Mouse (Mus musculus) liver, embryonic 11.5 days (tissue): Measurements from ENCODE around the gene Cycs. TPM values are rescaled to one million over a fixed set of nuclear protein-coding genes. Genes with fewer than 3 reads are reported as not detected.

Experiments used
- ATAC-seq: fragments of 200-750 bp; cut with Nextera tagmentation; replicated peaks from 2 replicates; pipeline ENCODE4 v1.8.0; 2017; ENCODE audit warnings: moderate number of reproducible peaks, mild to moderate bottlenecking, moderate TSS enrichment, moderate library complexity; ENCODE audit not compliant: low FRiP score
- DNase-seq: peaks from one replicate; pipeline ENCODE4 v3.0.0-alpha.2; 2017; ENCODE audit warnings: low spot score
- H3K27ac ChIP-seq: fragments of 300-500 bp; sonication (generic); 2 replicates; pipeline ENCODE4 v1.5.1; 2014; ENCODE audit warnings: mild to moderate bottlenecking, low read depth, low read length, control low read depth
- H3K27me3 ChIP-seq: fragments of 300-500 bp; sonication (generic); replicated peaks from 2 replicates; pipeline ENCODE4 v1.6.1; 2014; ENCODE audit warnings: low read length, mixed read lengths; ENCODE audit not compliant: control insufficient read depth, insufficient read depth
- H3K36me3 ChIP-seq: fragments of 300-500 bp; sonication (generic); 2 replicates; pipeline ENCODE4 v1.6.1; 2014; ENCODE audit warnings: mild to moderate bottlenecking, low read length, moderate library complexity, mixed read lengths; ENCODE audit not compliant: control insufficient read depth, insufficient read depth
- H3K4me1 ChIP-seq: fragments of 300-500 bp; sonication (generic); replicated peaks from 2 replicates; pipeline ENCODE4 v1.6.1; 2014; ENCODE audit warnings: low read length, mixed read lengths; ENCODE audit not compliant: control insufficient read depth, insufficient read depth
- H3K4me2 ChIP-seq: fragments of 300-500 bp; sonication (generic); 2 replicates; pipeline ENCODE4 v1.6.1; 2014; ENCODE audit warnings: mild to moderate bottlenecking, control low read depth, moderate library complexity
- H3K4me3 ChIP-seq: fragments of 300-500 bp; sonication (generic); 2 replicates; pipeline ENCODE4 v1.5.1; 2014; ENCODE audit warnings: low read depth, low read length, control low read depth
- H3K9ac ChIP-seq: fragments of 300-500 bp; sonication (generic); 2 replicates; pipeline ENCODE4 v1.6.1; 2014; ENCODE audit warnings: low read depth, low read length, control low read depth
- H3K9me3 ChIP-seq: fragments of 300-500 bp; sonication (generic); 2 replicates; pipeline ENCODE4 v1.6.1; 2016; ENCODE audit warnings: low read length, inconsistent platforms, mixed read lengths; ENCODE audit not compliant: control insufficient read depth
- WGBS: fragments of 180-500 bp; shearing (Covaris S2); extraction: QIAGEN DNeasy Blood & Tissue Kit; methylation state at CpG from one replicate; pipeline ENCODE4 v1.1.7; 2014; 5-methylcytosine and 5-hydroxymethylcytosine counted together
- microRNA-seq: library from miRNA; unstranded; fragments of <30 nt; microRNA quantifications from one replicate; pipeline ENCODE4, GENCODE M21; 2017; ENCODE audit warnings: borderline number of aligned reads
- polyA plus RNA-seq: library from polyadenylated mRNA; unstranded; fragments of >200 nt; fragmentation: Nextera tagmentation; extraction: Ambion mirVana; gene quantifications from 2 replicates; pipeline ENCODE4 v1.2.1, GENCODE M21; 2014

Cycs gene
- polyA plus RNA-seq, 1 experiment from 2014 or later = 83.6 TPM

DNA sequence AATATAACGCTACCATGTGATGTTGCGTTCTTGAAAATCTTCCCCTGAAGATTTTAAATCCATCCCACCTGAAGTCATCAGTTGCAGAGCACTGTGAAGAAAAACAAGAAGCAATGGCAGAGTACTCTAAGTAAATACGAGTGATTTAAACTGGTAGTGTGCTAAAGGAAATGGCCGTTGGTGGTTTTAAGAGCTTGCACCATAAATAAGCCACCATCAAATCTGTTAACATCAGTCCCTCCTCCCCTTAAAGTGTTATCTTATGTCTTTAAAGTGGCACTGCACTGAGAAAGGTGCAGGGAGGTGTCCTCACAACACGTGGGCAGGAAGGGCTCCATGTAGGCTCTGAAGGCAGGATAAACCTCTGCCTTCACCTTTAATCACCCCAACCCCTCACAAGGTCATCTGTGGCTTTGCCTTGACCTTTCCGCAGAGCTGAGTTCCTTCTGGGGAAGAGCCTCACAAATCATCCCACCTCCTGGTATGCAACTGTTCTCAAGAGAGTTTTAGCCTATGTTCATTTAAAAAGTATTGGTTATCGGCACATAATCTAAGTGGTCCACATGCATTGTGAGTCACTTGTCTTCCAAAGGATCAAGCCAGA, 44.7 kb downstream of the Cycs start:
- Histone ChIP-seq H3K27me3 (no peaks in the 10 kb centered on the region), H3K9ac (no peak overlapping the region), H3K4me3 (no peak overlapping the region), H3K4me2 (no peak overlapping the region), H3K27ac (no peak overlapping the region), H3K9me3 (no peaks in the 10 kb centered on the region), H3K36me3 (no peaks in the 10 kb centered on the region), H3K4me1 (no peaks in the 10 kb centered on the region)
- ATAC-seq = no peak
- no peak for DNase-seq
- 67% methylated on average over 7 of the region's 7 CpGs for WGBS

- ATAC-seq = no peak
- Histone ChIP-seq H3K9ac (no peak overlapping the region), H3K4me1 (no peaks in the 10 kb centered on the region), H3K36me3 (no peaks in the 10 kb centered on the region), H3K27me3 (no peaks in the 10 kb centered on the region), H3K27ac (no peak overlapping the region), H3K4me2 (no peak overlapping the region), H3K4me3 (no peak overlapping the region), H3K9me3 (no peaks in the 10 kb centered on the region)
- 75% methylated on average over 5 of the region's 5 CpGs for WGBS
- DNase-seq = no peak
Observed at GRCm38 (mm10) chr6:50520139-50520538, 46.2 kb downstream of the Cycs start.

GRCm38 (mm10) chr6:50518371-50518770, 48.0 kb downstream of the Cycs start:
- Histone ChIP-seq H3K27me3 (no peaks in the 10 kb centered on the region), H3K4me1 (no peaks in the 10 kb centered on the region), H3K27ac (no peak overlapping the region), H3K4me2 (no peak overlapping the region), H3K4me3 (no peak overlapping the region), H3K9ac (no peak overlapping the region), H3K9me3 (no peaks in the 10 kb centered on the region), H3K36me3 (no peaks in the 10 kb centered on the region)
- DNase-seq (no peak), ATAC-seq (no peak)
- WGBS = 67% methylated on average over 5 of the region's 5 CpGs

Small RNAs within 50 kb of the gene (microRNA-seq; reads per million reads assigned to microRNA genes)
- not detected for gene Mir6371

Other genes with a start within 250 kb of the Cycs start
- gene Osbpl3, start 110.3 kb downstream of the Cycs start, polyA plus RNA-seq = 2.5 and 2.8 TPM in 2 replicates
- 0.15 and 0.25 TPM in 2 replicates for gene 4921507P07Rik, start 30.1 kb upstream of the Cycs start, polyA plus RNA-seq
- gene Npvf, start 87.9 kb upstream of the Cycs start, polyA plus RNA-seq = not detected in 2 replicates